Mouse (Mus musculus): Measurements from ENCODE around the gene Sema3b.

The Sema3b gene

GRCm38 (mm10) chr9:107612191-107612944 is 3.3 kb upstream of the Sema3b start:
- DNase-seq: peak; percentile 100

- peak; percentile 98 for DNase-seq
These were observed 2.6 kb upstream of the Sema3b start for GRCm38 (mm10) chr9:107611456-107612190.

- no peak for DNase-seq
These were observed 403 bp upstream of the Sema3b start for GRCm38 (mm10) chr9:107609433-107609830.

- DNase-seq: no peak
These were observed 1.3 kb downstream of the Sema3b start for GRCm38 (mm10) chr9:107607653-107608245.

- DNase-seq: no peak
These were observed 2.0 kb downstream of the Sema3b start for GRCm38 (mm10) chr9:107607036-107607435.

- DNase-seq: peak; percentile 96
These were observed 2.4 kb downstream of the Sema3b start for GRCm38 (mm10) chr9:107606591-107606990.

- peak; percentile 95 for DNase-seq
These were observed 3.9 kb downstream of the Sema3b start for GRCm38 (mm10) chr9:107605041-107605661.

- DNase-seq: peak; percentile 94
These were observed 5.8 kb downstream of the Sema3b start for GRCm38 (mm10) chr9:107603251-107603650.

- DNase-seq: peak; percentile 98
These were observed 6.9 kb downstream of the Sema3b start for GRCm38 (mm10) chr9:107602068-107602648.

- peak; percentile 93 for DNase-seq
These were observed 7.8 kb downstream of the Sema3b start for GRCm38 (mm10) chr9:107601275-107601674.

GRCm38 (mm10) chr9:107600745-107601144 is 8.3 kb downstream of the Sema3b start:
- no peak for DNase-seq

- DNase-seq: no peak
These were observed 9.2 kb downstream of the Sema3b start for GRCm38 (mm10) chr9:107599842-107600241.

GRCm38 (mm10) chr9:107599433-107599832 is 9.6 kb downstream of the Sema3b start:
- no peak for DNase-seq

GRCm38 (mm10) chr9:107598385-107598784 is 10.6 kb downstream of the Sema3b start:
- no peak for DNase-seq

GRCm38 (mm10) chr9:107596619-107597569 is 12.1 kb downstream of the Sema3b start:
- DNase-seq: peak; percentile 98

GRCm38 (mm10) chr9:107594281-107595062 is 14.6 kb downstream of the Sema3b start:
- DNase-seq: no peak

- peak; percentile 98 for DNase-seq
These were observed 15.7 kb downstream of the Sema3b start for GRCm38 (mm10) chr9:107593101-107593976.

GRCm38 (mm10) chr9:107590773-107591060 is 18.3 kb downstream of the Sema3b start:
- DNase-seq: no peak

GRCm38 (mm10) chr9:107590058-107590772 is 18.8 kb downstream of the Sema3b start:
- peak; percentile 97 for DNase-seq

Data from heart, adult 11 months (tissue).